Mouse (Mus musculus): ENCODE results near the gene Slc35b4. TPM values are rescaled to one million over a fixed set of nuclear protein-coding genes. Genes with fewer than 3 reads are reported as not detected.

The Slc35b4 gene
- polyA plus RNA-seq (2015; fragmentation: Nextera tagmentation; extraction: Ambion mirVana), result 35.8 and 36.3 TPM in 2 replicates

DNA sequence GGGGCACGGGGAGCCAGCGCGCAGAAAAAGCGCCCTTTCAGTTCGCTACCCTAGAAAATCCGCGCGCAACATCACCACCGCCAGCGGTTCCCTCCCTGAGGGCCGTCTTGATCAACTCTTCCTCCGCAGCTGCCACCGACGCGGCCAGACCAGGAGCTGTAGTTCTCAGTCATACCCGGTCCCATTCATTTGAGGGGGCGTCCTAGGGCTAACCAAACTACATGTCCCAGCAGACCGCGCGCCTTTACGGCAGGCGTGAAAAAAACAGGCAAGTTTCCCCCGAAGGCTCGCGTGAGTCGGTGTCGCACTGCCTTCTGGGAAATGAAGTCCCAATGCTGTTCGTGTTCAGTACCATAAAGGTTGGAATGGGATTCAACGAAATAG, at the start of gene Slc35b4:
Gene Slc35b4, minus strand, starts transcription at position 248 of the 384 bp plus-strand sequence.
- Histone ChIP-seq H3K4me2 (peak within 1 kb of the TSS; percentile 80), H3K9ac (peak within 1 kb of the TSS; percentile 93), H3K27me3 (replicated peaks) (no peaks in the 10 kb centered on the region), H3K4me3 (peak within 1 kb of the TSS; percentile 95), H3K27ac (replicated peaks) (peak within 1 kb of the TSS; percentile 89), H3K4me1 (peaks cover 40% of the 10 kb centered on the region), H3K9me3 (no peaks in the 10 kb centered on the region; the same call in 1 of the 2 replicates), H3K36me3 (peaks cover 5% of the 10 kb centered on the region; the same call in 1 of the 2 replicates)
- ATAC-seq (ENCODE audit: extremely low read depth, insufficient number of reproducible peaks, low FRiP score, low TSS enrichment), result peak; percentile 98
- WGBS, result under 1% methylated on average over 29 of the region's 29 CpGs

DNA sequence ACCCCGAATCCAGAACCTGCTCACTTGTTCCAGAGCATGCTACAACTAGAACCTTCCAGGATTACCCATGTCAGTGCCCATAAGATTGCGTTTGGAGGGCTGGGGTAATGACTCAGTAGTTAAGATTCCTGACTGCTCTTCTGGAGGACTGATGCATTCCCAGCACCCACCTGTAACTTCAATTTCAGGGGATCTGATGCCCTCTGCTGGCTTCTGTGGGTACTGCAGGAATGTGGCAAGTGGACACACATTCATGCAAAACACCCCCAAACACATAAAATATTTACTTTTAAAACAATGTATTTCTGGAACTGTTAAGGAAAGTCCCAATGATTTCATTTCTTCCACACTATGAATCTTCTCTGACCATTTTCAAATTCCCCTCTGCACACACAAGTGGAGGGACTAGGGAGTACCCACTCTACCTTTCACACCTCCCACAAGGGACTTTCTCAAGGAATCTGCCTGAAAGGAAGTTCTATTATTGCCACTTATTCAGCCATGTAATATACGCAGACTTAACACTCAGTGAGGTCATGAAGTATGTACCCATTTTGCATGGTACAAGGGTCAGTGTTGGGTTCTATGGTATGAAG, 48.2 kb upstream of the Slc35b4 start:
- Histone ChIP-seq H3K9ac (no peak overlapping the region), H3K27ac (replicated peaks) (no peak overlapping the region), H3K27me3 (replicated peaks) (no peaks in the 10 kb centered on the region), H3K4me3 (no peak overlapping the region), H3K36me3 (no peaks in the 10 kb centered on the region), H3K9me3 (peaks cover 10% of the 10 kb centered on the region), H3K4me1 (peaks cover 13% of the 10 kb centered on the region), H3K4me2 (no peak overlapping the region)
- 90% methylated on average over 3 of the region's 3 CpGs for WGBS
- ATAC-seq (ENCODE audit: extremely low read depth, insufficient number of reproducible peaks, low FRiP score, low TSS enrichment), result no peak

DNA sequence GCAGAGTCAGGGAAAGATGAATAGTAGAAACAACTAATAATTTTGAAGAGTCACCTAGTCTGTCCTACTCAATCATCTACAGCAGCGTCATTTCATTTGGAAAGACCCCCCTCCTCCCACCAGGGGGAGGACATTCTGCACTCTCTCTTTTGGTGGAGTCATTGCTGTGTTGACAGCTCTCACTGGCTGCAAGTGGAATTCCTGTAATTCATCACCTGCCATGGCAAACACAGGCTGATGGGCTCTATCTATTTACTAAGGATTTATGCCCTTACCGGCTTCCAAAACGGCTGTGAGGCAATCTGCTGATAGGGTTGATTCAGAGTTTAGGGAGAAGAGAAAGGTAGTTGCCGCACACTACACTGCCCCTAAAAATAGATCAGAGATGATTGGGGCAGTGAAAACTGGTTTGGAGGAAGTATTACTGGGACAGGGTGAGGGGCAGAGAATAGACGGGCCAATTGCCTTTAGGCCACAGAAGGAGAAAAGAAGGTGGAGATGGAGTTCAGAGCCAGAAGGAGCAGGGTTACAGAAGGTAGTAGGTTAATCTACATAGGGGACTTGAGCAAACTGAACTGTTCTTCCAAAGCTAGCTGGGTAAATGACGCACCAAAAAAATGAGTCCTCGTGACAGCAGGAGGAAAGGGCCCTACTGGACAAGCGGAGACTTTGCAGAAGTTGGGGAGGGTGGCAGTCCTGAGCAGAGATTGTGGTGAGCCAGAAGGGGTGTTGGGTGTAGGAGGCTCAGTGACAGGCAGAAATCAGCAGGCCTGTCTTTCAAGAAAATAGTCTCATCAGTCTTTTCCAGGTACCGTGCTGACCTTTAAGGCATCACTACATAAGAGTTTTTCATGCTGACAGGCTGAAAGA, 39.8 kb upstream of the Slc35b4 start:
- H3K4me1 ChIP-seq, result peaks cover 23% of the 10 kb centered on the region
- peak overlapping the region; percentile 70 for H3K27ac ChIP-seq (replicated peaks)
- peak; percentile 37; the same call in 1 of the 2 replicates for ATAC-seq (ENCODE audit: extremely low read depth, insufficient number of reproducible peaks, low FRiP score, low TSS enrichment)
- H3K27me3 ChIP-seq (replicated peaks), result no peaks in the 10 kb centered on the region
- peak overlapping the region; percentile 25; the same call in 1 of the 2 replicates for H3K9ac ChIP-seq
- H3K36me3 ChIP-seq, result no peaks in the 10 kb centered on the region
- H3K4me2 ChIP-seq, result peak overlapping the region; percentile 41
- 20% methylated on average over 9 of the region's 9 CpGs for WGBS
- H3K9me3 ChIP-seq, result no peaks in the 10 kb centered on the region
- H3K4me3 ChIP-seq, result no peak overlapping the region

DNA sequence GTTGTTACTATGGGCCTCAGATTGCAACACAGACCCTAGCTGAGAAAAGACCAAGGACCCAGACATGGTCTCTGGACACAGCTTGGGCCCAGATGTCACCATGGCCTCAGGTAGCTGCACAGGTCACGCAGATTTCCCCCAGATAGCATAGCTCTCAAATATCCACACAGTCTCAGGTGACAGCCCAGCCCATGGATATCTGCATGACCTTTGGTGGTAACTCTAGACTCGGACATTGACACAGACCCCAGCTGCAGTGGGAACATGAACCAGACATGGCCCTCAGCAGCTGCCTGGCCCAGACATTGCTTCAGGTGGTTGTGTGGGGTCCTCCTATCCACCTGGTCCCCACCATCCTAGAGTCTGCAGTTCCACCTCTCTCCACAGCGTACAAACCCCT, 28.8 kb upstream of the Slc35b4 start:
- Histone ChIP-seq H3K9me3 (0 out of 2 replicates have a peak, but pooled peaks cover 4% of the 10 kb centered on the region), H3K27me3 (replicated peaks) (no peaks in the 10 kb centered on the region; the same call in 1 of the 2 replicates), H3K4me1 (peaks cover 5% of the 10 kb centered on the region), H3K4me2 (no peak overlapping the region), H3K27ac (replicated peaks) (no peak overlapping the region), H3K4me3 (no peak overlapping the region), H3K36me3 (no peaks in the 10 kb centered on the region), H3K9ac (no peak overlapping the region)
- WGBS, result 74% methylated on average over 3 of the region's 3 CpGs
- ATAC-seq (ENCODE audit: extremely low read depth, insufficient number of reproducible peaks, low FRiP score, low TSS enrichment), result no peak

DNA sequence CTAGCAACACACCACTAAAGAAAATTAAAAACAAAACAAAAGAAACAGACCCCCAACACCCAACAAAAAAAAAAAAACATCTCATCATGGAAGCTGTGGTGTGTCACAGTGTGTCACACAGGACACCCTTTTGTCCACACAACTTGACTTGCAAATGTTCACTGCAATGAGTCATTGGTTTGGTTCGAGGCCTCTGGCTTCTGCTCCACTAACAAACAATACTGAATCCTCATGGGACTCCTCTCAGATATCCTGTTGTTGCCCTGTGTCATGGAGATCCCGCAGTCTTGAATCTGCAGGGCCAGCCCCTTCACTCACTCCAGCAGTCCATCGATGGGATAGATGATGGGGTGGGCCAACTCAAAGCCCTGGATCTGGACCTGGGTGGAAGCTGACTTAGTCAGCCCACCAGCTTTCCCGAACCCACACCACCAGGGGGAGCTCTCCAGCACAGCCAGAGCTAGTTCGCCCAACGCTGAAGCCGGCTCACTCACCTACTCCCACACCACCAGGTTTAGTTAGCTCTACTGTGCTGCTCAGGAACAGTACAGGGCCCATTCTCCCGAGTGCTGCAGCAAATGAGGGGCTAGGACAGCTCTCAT, 28.2 kb upstream of the Slc35b4 start:
- no peaks in the 10 kb centered on the region; the same call in 1 of the 2 replicates for H3K27me3 ChIP-seq (replicated peaks)
- 0 out of 2 replicates have a peak, but pooled peaks cover 4% of the 10 kb centered on the region for H3K9me3 ChIP-seq
- no peak overlapping the region for H3K4me2 ChIP-seq
- H3K27ac ChIP-seq (replicated peaks), result no peak overlapping the region
- 60% methylated on average over 8 of the region's 8 CpGs for WGBS
- no peaks in the 10 kb centered on the region for H3K36me3 ChIP-seq
- ATAC-seq (ENCODE audit: extremely low read depth, insufficient number of reproducible peaks, low FRiP score, low TSS enrichment), result no peak
- H3K4me3 ChIP-seq, result no peak overlapping the region
- H3K4me1 ChIP-seq, result peaks cover 5% of the 10 kb centered on the region
- H3K9ac ChIP-seq, result no peak overlapping the region

DNA sequence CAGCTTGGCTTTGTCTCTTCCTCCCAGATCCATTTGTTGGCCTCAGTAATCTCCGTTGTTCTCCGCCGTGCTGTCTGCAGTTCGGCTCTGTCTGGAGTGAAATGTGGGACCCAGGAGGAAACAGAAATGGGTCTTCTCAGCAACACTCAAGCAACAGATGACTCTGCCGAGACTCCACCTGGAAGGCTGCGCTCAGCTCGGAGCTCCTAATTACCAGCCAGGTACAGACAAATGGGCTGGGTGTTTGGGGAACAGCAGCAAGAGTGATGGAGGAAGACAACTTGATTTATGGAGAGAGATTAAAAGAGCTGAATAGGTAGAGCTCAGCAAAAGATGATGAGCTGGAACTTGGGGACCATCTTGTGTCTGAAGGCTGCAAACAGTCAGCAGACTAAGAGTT, 26.6 kb upstream of the Slc35b4 start:
- 65% methylated on average over 7 of the region's 7 CpGs for WGBS

DNA sequence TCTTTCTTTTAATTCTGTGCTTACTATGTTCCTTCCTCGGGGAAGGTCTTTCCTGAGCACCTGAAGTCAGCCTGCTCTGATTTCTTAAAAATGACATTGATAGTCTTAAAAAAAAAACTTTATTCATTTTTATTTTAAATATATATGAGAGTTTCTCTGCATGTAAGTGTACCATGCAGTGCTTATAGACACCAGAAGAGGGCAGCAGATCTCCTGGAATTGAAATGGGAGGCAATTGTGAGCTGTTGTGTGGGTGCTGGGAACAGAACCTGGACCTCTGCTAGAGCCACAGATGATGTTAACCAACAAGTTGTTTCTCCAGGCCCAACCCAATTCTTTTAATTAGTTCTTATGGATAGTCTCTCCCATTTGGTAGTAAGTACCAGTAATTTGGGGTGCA, 18.1 kb upstream of the Slc35b4 start:
- H3K9ac ChIP-seq, result no peak overlapping the region
- WGBS, result 85% methylated on average over 1 of the region's 1 CpGs
- H3K27ac ChIP-seq (replicated peaks), result no peak overlapping the region
- H3K9me3 ChIP-seq, result peaks cover 4% of the 10 kb centered on the region; the same call in 1 of the 2 replicates
- H3K4me3 ChIP-seq, result no peak overlapping the region
- no peaks in the 10 kb centered on the region for H3K4me1 ChIP-seq
- no peak overlapping the region for H3K4me2 ChIP-seq
- no peak for ATAC-seq (ENCODE audit: extremely low read depth, insufficient number of reproducible peaks, low FRiP score, low TSS enrichment)
- no peaks in the 10 kb centered on the region for H3K27me3 ChIP-seq (replicated peaks)
- H3K36me3 ChIP-seq, result no peaks in the 10 kb centered on the region

More for the DNA sequence above, 26.6 kb upstream of the Slc35b4 start:
- no peak overlapping the region for H3K4me2 ChIP-seq
- H3K36me3 ChIP-seq, result no peaks in the 10 kb centered on the region
- H3K9me3 ChIP-seq, result 0 out of 2 replicates have a peak, but pooled peaks cover 4% of the 10 kb centered on the region
- no peak for ATAC-seq (ENCODE audit: extremely low read depth, insufficient number of reproducible peaks, low FRiP score, low TSS enrichment)
- peaks cover 5% of the 10 kb centered on the region for H3K4me1 ChIP-seq
- no peak overlapping the region for H3K27ac ChIP-seq (replicated peaks)
- H3K9ac ChIP-seq, result no peak overlapping the region
- H3K4me3 ChIP-seq, result no peak overlapping the region
- H3K27me3 ChIP-seq (replicated peaks), result no peaks in the 10 kb centered on the region; the same call in 1 of the 2 replicates

DNA sequence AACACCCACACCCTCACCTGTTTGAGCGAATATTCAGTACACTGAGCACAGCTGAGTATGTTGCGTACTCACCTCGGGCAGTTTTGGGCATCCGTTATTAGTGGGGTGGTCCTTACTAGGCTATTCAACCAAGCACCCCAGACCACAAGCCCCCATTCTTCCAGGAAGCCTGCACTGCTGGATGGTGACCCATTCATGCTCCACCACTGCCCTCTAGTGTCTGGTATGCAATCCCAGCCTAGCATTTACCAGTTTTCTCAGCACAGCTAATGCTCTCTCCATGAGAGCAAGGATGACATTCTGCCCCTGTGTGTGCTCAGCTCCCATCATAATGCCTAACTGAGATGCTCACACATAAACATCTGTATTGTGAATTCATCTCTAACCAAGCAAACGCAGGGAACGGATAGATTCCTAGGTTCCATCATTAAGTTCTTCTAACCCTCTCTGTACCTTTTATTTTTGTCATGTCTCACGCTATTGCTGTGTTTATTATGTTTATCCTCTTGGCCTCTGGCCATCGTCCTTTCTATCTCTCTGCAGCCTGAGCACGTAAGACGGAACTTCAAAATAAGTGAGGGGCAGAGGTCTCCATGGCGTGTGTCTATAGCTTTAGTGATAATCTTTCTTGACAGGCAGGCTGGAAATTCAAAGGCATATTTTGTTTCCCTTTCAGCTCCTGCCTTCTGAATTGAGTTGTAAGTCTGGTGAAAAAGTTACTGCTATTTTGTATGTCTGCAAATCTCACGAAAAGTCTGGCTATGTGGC, 17.0 kb upstream of the Slc35b4 start:
- Histone ChIP-seq H3K36me3 (no peaks in the 10 kb centered on the region), H3K4me2 (no peak overlapping the region), H3K4me3 (no peak overlapping the region), H3K9ac (no peak overlapping the region), H3K9me3 (peaks cover 4% of the 10 kb centered on the region; the same call in 1 of the 2 replicates), H3K27me3 (replicated peaks) (no peaks in the 10 kb centered on the region), H3K4me1 (no peaks in the 10 kb centered on the region), H3K27ac (replicated peaks) (no peak overlapping the region)
- no peak for ATAC-seq (ENCODE audit: extremely low read depth, insufficient number of reproducible peaks, low FRiP score, low TSS enrichment)
- whole genome bisulfite sequencing, result 47% methylated on average over 12 of the region's 12 CpGs

DNA sequence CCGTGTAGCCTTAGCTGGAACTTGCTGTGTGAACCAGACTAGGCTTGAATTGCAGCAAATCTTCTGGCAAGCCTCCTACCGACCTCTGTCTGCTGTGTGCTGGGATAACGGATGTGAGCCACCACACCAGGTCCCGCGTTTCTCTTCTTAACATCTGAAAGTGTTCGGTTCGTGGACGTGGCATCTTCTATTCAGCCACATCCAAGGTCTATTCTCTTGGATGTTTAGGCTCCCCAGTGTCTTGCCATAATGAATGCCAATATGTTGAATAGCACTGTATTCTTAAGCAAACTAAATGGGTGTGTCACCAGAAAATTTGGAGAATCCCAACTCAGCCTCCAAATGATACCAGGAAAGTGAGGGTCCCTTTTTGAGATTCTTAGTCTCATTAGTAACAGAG, 14.5 kb upstream of the Slc35b4 start:
- H3K4me2 ChIP-seq, result no peak overlapping the region
- no peak overlapping the region for H3K9ac ChIP-seq
- H3K27me3 ChIP-seq (replicated peaks), result no peaks in the 10 kb centered on the region
- no peak overlapping the region for H3K4me3 ChIP-seq
- H3K4me1 ChIP-seq, result peaks cover 5% of the 10 kb centered on the region; the same call in 1 of the 2 replicates
- H3K27ac ChIP-seq (replicated peaks), result no peak overlapping the region
- ATAC-seq (ENCODE audit: extremely low read depth, insufficient number of reproducible peaks, low FRiP score, low TSS enrichment), result no peak
- peaks cover 4% of the 10 kb centered on the region; the same call in 1 of the 2 replicates for H3K9me3 ChIP-seq
- 85% methylated on average over 8 of the region's 8 CpGs for WGBS
- no peaks in the 10 kb centered on the region for H3K36me3 ChIP-seq

DNA sequence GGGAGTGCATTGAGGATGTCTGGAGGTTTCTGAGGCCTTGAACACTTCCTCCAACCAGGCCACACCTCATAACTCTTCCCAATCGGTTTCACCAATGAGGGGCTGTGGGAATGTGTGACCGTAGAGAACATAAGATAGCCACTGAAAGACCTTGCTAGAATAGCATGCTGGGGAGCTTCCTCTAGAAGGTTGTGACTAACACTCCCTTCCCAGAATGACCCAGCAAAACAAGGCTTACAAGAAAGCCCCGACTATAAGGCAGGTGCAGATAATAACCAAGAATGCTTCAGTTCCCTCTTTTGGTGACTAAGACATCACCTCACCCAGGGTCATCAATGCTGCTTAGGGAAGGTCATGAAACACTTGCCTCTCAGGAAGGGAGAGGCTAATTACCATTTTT, 12.6 kb upstream of the Slc35b4 start:
- no peak overlapping the region for H3K4me3 ChIP-seq
- no peak overlapping the region for H3K27ac ChIP-seq (replicated peaks)
- 82% methylated on average over 3 of the region's 3 CpGs for WGBS
- H3K36me3 ChIP-seq, result no peaks in the 10 kb centered on the region
- no peak overlapping the region for H3K4me2 ChIP-seq
- ATAC-seq (ENCODE audit: extremely low read depth, insufficient number of reproducible peaks, low FRiP score, low TSS enrichment), result no peak
- peaks cover 5% of the 10 kb centered on the region; the same call in 1 of the 2 replicates for H3K4me1 ChIP-seq
- H3K9me3 ChIP-seq, result no peaks in the 10 kb centered on the region
- H3K27me3 ChIP-seq (replicated peaks), result no peaks in the 10 kb centered on the region
- no peak overlapping the region for H3K9ac ChIP-seq

All from heart, embryonic 13.5 days (tissue).